Mouse (Mus musculus): ENCODE measurements around the gene Hamp.

The Hamp gene

DNA sequence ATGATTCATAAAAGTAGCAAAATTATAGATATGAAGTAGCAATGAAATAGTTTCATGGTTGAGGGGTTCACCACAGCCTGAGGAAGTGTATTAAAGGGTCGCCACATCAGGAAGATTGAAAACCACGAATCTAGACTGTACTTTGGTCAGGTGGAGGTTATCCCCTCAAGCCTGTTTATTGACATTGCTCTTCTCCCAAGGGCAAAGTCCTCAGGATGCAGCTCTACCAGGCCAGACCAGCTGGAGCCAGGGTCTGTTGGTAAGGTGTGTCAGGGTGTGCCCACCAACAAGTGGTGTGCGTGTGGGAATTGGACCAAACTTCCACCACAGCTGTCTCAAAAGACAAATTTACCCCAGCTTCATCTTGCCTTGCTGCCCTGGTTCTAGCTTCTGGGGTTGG, 48.6 kb downstream of the Hamp start:
- no peak for DNase-seq

DNA sequence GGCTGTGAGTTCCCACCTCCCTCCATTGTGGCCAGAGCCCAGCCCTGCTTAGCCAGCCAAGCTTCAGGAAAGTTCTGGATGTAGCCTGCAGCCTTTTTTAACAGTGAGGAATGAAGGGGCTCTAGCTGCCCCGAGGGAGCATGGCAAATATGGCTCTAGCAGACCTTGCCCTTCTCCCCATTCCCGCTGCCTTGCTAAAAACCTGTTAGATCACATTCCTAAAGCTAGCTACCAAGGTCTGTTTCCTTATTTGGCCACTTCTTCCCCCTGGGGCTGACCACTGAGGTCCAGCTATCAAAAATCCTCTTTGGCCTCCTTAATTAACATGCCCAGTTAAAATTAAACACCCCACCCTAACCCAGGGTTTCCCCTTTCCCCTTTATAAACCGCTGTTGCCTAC, 51.3 kb downstream of the Hamp start:
- no peak for DNase-seq
